Mouse (Mus musculus) lung, adult 2 months (tissue): Measurements from ENCODE around the gene Foxp2.

ENCODE experiments used
- CTCF ChIP-seq: fragments of 200-500 bp; IDR thresholded peaks from 2 replicates; pipeline ENCODE4 v1.5.1; 2011; ENCODE audit warnings: mild to moderate bottlenecking, low read length, control low read depth; ENCODE audit not compliant: insufficient read depth
- POLR2A ChIP-seq: fragments of 200-500 bp; IDR thresholded peaks from 2 replicates; pipeline ENCODE4 v1.6.1; 2011; ENCODE audit warnings: low read depth, mild to moderate bottlenecking, control low read depth, low read length, borderline replicate concordance; ENCODE audit errors: extremely low read depth

DNA sequence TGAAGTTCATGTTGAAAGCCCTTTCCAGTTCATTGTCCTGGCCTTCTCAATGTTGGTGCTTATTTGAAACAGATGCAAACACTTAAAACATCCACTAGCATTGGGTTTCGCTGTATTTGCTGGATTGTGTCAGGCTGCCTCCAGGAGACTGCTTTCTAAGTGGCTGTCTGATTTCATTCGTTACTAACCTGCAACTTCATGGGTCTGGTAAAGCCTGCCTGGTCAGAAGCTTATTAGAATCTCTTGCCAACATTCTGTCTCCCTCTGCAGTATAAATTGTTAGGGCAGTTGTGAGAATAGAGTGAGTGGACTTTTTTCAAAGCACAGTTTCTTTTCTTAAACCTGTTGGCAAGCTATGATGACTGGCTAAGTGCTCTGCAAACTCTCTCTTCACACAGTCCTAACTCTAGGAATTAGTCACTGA, 420.4 kb downstream of the Foxp2 start:
- TF ChIP-seq POLR2A, result no peak
- no peak for TF ChIP-seq CTCF
